Comparison of ENCODE assay signal across 14 mouse cellular contexts in genomic region chr12:91353783-91354182, GRCm38 (mm10).
"Had no signal": no experiment of that assay in that cellular context is flagged by ENCODE, and none has a peak within 500 bp of the region (broad histone marks: within the 10 kb centered on the region; RNA-seq: fewer than 3 reads in every experiment).

No protein-coding gene starts in this region.

- ATAC-seq: intestine, embryonic 16.5 days; midbrain, embryonic 16.5 days had no signal

- H3K36me3 ChIP-seq: kidney, embryonic 15.5 days; limb, embryonic 15.5 days; midbrain, embryonic 12.5 days had no signal

- DNase-seq: kidney, adult 2 months; kidney, postnatal 25 days; lung, embryonic 14.5 days; lung, postnatal 10 days; lung, postnatal 4 days; right cerebral cortex, postnatal 14 days; thymus, adult 18-20 months; thymus, postnatal 14 days had no signal

- H3K4me2 ChIP-seq: kidney, embryonic 15.5 days; limb, embryonic 15.5 days; lung, embryonic 14.5 days; midbrain, embryonic 12.5 days had no signal

- H3K4me1 ChIP-seq: kidney, embryonic 15.5 days; limb, embryonic 15.5 days; megakaryocyte, embryonic 14.5 days; midbrain, embryonic 12.5 days had no signal

- H3K9me3 ChIP-seq: kidney, embryonic 15.5 days; limb, embryonic 15.5 days; megakaryocyte, embryonic 14.5 days; midbrain, embryonic 12.5 days had no signal

- H3K9ac ChIP-seq: kidney, embryonic 15.5 days; limb, embryonic 15.5 days; lung, embryonic 14.5 days; midbrain, embryonic 12.5 days had no signal

- H3K27me3 ChIP-seq: kidney, embryonic 15.5 days; limb, embryonic 15.5 days; megakaryocyte, embryonic 14.5 days; midbrain, embryonic 12.5 days had no signal

- H3K27ac ChIP-seq: kidney, embryonic 15.5 days; limb, embryonic 15.5 days; midbrain, embryonic 12.5 days had no signal

- H3K4me3 ChIP-seq: kidney, embryonic 15.5 days; limb, embryonic 15.5 days; megakaryocyte, embryonic 14.5 days; midbrain, embryonic 12.5 days had no signal
